Mouse (Mus musculus) heart, adult 11 months (tissue): ENCODE measurements at regions not wholly inside any gene's neighbourhood (a gene's known extent, or its start where the extent isn't known, plus 50 kb on each side); places are given as distances from the start of the nearest gene placed in this dataset.
A peak's percentile ranks its signal among the peaks of the same experiment; 100 is the strongest.

Experiments used
- DNase-seq: peaks from one replicate; pipeline ENCODE4 v3.0.0; 2022

DNA sequence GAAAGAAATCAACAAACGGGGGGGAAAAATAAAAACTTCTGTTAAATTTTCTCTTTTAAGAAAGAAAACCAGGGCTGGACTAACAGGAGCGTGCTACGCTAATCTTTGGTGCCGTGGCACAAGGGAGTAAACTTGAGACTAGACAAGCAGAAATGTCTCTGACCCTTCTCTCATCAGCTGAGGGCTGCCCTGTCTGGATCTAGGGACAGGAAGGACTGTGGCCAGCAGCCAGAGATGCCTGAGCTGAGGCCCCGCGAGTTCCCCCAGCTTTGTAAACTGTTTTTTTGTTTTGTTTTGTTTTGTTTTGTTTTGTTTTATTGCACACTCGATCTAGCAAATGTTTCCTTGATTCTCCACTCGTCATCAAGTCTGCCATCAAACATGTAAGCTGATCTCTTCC is 239.4 kb upstream of the Lrig3 start:
- DNase-seq, result no peak

DNA sequence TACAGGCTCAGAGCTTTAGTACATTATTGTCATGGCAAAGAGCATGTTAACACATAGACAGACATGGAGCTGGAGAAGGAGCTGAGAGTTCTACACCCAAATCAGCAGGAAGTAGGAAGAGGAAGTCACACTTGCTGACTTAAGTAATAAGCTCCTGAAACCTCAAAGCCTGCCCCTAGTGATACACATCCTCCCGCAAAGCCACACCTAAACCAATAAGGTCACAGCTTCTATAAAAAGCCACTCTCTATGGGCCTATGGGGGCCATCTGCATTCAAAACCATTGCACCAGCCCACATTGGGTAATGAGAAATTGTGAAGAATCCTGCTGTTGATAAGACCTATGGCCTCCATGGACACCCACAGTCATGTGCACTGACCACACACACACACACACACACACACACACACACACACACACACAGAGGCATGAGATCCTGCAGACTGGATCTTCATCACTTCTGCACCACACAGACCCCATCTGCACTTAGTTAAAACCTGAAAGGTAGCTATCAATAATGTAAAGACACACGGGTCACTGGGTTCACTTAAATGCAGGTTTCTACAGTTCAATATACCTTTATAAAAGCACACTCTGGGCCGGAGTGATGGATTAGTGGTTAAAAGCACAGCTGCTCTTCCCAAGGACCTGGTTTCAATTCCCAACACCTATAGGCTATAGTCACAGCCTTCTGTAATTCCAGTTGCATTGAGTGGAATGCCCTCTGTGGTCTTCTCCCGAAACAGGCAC is 230.0 kb upstream of the Lrig3 start:
- no peak for DNase-seq

DNA sequence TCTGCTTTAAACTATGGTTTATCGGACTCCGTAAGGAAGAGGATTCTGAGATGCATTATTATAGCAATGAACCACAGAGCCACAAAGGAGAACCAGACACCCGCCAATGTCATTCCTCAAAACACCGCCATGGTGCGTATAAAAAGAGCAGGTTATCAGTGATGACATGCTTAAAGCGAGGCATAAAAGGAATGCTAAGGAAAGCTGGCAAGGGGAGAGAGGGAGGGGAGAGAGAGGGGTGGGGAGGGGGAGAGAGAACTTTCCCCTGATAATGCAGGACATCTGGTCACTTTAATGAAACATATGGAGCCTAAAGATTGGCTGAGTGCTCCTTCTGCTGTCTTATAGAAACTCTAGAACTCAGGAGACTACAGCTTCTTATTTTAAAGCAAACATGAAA is 222.8 kb upstream of the Lrig3 start:
- no peak for DNase-seq

DNA sequence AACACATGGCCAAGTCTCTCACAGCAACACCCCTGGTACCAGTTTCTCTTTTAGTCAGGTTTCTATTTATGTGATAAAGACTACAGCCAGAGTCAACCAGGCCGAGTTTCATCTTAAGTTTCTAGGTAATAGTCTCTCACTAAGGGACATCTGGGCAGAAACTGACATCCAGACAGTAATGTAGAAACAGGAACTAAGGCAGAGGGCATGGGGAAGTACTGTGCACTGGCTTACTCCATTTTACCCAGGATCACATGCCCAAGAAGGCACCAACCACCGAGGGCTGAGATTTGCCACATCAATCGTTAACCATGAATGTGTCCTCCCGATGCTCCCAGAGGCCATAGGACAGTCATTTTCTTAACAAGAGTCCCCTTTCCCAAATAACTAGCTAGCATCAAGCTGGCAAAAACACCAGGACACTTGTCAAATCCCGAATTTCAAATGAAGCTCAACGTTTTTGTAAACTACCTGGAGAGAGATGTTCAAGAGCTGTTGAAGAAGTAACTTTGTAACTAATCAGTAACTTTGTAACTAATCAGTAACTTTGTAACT is 216.9 kb upstream of the Lrig3 start:
- DNase-seq, result no peak

DNA sequence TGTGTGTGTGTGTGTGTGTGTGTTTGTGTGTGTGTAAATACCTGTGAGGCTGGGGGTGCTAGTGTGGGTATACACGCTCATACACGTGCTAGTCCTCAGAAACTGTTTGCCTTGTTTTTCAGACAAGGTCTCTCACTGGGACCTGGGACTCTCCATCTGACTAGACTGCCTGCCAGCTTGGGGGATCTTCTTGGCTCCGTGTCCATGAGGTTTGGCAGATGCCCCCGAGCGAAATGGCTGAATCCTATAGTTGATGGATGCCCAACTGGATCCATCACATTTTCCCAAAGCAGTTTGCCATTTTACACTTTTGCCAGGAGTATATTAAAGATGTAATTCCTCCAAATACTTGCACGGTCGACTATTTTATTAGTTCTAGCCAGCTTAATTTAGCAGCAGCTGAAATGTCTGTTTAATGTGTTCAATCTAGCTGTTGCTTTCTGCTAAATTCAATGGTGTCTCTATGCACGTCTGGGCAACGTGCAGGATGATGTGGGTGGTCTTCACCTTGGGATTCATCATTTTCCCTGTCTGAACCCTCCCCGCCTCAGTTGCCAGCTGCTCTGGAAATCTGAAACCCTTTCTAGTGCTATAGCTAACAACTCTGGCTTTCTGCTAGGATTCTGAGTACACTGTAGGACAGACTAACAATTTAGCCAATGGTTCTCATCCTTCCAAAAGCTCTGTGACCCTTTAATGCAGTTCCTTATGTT is 213.3 kb upstream of the Lrig3 start:
- peak; percentile 42 for DNase-seq

DNA sequence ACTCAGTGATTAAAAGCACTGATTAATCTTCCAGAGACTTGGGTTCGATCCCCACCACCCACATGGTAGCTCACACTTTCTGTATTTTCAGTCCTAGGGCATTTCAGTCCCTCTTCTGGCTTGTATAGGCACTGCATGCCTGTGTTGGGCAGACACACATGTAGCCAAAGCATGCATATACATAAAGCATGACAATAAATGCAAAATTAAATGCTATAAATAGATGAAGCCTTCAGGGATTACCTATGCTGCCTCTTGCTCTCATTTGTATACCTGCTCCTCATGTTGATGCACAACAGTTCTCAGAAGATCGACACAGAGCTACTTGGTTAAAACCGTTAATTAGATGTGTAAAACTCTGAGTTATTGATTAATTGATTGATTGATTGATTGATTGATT is 206.8 kb upstream of the Lrig3 start:
- DNase-seq, result peak; percentile 22

DNA sequence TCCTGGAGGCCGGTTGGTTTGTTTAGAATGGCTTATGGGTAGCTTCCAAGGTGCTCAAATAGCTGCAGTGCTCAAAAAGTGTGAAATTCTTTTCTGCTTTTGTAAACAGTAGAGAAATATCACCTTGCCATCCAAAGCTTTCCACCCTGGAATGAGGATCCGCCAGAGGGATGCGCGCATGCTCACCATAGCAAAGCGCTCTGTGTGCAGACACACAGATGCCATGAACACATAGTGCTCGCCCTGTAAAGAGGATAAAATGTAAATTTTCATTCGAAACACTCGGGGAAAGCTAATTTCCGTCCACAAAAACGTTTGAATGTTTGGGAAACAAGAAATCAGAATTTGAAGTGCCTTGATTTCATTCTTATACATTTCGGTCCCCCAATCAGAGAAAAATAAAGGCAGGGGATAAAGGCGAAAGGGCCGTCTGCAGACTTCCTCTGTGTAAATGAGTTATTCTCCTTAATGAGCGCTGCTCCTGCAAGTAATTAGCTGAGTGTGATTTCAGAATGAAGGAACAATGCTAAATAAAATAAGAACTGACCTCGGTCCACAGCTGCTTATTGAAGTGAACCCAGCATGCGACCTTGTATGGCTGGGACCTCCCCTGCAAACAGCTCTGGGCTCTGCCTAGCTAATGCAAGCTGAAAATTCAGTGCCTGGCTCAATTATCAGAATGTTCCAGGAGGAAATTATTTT is 203.4 kb upstream of the Lrig3 start:
- peak; percentile 35 for DNase-seq

DNA sequence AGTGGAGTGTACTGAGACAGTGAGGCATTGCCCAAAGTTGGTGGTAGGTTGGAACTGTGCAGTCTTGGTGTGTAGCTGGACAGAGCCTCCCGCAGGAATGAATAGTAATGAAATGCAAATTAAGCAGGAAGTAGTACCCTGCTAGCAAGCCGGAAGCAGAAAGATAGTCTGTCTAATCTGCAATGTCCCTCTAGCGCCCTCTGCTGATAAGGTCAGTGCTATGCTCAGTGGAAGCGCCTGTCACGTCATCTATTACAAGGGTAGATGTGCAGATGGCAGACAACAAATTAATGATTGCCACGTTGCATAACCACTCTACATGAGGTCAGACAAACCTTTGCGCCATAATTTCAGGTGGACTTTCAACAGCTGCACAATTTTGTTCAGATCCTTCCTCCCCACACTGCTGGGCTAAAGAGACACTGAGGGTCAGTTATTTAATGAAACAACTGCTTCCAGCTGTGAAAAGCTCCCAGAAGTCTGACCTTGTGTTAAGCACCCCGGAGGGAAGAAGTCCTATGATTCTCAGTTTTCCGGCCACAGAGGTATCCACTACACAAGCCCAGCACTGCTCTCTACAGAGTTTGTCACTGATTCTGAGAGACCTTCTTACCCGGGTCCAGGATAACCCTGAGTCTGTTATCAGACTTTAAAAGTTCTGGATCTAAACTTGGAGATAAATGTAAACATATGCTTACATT is 201.4 kb upstream of the Lrig3 start:
- peak; percentile 81 for DNase-seq

DNA sequence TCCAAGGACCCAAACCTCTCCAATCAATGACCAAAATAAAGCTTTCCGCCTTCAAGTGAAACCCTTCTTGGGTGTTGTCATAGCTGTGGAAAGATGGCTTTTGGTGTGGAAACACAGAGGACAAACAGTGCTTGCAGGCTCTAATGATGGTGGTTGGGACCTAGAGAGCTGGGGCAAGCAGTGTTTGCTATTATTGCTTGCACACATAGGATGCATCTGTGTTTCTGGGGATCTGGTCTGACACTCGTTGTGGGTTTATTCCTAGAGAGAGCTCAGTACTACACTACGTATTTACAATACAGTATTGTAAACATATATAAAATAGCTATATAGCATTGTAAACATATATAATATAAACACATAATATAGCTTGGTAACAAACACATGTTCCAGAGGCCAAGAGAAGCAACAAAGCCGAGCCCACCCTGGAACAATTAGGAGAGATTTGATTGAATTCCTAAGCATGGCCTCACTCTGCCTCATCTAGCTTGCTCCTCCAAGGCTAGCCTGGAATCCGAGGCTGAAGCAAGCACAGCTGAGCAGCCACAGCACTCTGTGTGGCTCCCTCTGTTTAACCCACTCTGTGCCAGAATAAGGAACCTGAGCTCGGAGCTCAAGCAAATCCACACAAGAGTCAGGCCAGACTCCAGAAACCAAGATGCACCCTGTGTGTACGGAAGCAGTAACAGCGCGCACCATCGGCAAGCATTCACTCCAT is 200.7 kb upstream of the Lrig3 start:
- DNase-seq, result peak; percentile 55

DNA sequence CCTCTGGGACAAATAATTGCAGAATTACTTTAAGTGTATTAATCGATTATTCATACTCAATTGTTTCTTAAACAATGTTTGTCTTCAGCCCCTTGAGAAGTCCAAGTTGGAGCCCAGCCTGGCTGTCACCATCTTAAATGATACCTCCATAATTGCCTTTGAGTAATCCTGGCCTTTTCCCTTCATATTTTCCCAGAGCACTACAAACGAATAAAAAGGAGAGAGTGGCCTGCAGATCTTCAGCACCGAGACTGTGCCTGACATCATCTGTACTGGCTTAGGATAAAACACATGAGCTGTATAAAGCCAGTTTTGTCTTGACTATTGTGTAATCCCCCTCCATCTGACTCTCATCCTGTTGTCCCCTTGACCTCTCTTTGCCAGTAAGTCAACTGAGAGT is 197.7 kb upstream of the Lrig3 start:
- peak; percentile 58 for DNase-seq

DNA sequence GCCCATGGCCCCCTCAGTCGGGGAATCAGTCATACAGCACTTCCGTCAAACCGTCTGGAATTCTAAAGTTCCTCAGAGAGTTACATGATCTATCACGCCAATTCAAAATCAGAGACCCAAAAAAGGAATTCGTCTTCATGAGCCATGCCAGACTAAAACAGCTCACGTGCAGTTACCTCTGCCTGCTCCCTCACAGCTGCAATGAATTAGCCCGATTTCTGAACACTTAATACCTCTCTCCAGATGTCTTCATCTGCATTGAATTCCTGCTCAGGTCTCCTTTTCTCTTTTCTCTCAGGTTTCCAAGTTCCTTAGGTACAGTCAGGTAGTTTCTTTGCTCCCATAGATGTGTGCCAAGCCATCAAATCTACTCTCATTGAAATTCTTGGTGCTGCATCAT is 192.4 kb upstream of the Lrig3 start:
- DNase-seq, result peak; percentile 15

DNA sequence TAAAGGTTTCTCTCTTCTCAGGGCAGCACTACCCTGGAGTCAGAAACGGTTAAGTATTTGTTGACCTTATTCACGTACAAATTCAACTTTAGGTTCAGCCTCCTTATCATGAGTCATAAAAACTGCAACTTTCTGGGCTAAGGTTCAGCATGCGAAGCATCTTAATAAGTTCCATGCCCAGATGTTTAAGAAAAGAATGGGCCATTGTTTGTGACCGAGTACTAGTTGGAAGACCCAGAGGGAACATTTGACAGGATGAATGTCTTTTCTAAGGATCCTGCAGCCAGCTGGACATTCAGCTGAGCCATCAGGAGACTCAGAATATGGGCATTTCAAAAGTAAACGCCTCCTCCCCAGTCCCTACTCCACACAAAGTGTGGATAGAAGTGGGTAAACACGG is 183.5 kb upstream of the Lrig3 start:
- peak; percentile 51 for DNase-seq

DNA sequence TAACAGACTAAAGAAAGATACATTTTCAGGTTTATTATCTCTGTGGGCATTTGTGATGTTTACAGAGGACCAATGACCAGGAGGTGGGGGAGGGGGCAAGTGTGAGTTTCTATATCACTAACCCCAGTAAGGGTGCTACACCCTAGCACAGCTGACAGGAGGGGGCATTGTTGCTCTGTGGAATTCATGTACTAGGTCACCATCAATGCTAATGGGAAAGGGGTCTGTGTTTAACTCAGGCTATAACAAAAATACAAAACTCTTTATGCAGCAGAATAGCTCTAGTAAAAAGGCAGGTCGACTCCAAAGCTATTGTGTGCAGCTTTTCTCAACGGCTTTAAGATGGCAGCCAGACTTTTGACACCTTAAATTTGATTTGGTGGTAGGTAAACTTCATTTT is 181.1 kb upstream of the Lrig3 start:
- peak; percentile 40 for DNase-seq

DNA sequence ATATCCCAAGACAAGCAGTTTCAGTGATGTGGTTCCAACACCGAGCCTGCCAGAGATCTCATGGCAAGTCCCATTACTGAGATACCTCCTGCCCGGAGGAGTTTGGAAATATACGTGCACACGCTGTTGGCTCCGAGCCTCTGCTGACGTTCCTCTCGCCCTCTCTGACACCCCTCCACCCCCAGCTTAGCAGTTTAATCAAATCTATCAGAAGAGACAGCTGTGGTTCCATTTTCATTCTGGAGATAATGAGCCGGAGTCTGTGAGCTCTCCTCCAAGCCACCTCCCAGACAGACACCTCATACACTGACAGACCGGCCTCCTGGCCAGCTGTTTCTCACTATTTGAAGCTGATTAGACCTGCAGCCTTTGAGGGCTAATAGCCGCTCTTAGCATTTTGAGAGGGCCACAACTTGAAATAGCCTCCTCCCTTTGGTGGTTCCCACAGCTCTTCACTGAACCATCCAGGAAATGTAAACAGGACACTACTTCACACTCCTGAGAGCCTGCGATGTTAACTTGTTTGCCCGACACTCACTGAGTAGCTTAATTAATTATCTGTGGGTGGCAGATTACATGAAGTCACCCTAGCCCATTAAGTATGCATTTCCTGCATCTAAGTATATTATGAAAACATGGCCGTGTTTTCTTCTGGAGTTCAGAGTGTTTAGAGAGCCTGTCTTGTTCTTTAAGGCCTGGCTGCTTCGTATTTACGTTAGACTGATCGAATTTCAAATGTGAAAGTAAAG is 180.3 kb upstream of the Lrig3 start:
- DNase-seq, result peak; percentile 80

DNA sequence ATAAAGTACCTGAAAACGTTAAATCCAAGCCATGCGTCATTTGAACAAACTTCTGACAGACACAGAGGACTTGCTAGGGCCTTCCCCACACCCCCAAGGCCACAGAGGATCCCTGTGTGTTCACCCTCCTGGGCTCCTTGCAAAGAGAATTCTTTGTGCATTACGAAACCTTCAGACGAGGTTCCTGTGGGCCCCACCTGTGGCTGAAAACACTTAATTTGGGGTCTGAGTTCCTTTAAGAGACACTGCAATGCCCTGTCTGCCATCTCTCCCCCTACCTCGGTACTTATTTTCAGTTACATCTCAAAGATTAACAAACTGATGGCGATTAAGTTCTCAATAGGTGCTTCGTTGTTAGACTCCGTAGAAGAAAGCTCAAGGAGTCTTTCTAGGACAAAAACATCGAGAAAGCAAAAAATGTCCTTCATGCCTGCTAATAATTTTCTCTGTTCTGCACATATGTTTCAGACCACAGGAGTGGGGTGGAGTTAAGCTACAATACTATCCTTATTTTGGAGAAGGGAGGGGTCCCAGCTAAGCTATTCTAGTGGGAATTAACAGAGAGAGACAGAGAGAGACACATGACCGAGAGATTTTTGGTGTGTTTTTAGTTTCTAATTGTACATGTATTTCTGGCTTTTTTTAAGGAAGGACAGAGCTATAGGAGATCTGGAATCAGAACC is 179.6 kb upstream of the Lrig3 start:
- DNase-seq, result peak; percentile 61

DNA sequence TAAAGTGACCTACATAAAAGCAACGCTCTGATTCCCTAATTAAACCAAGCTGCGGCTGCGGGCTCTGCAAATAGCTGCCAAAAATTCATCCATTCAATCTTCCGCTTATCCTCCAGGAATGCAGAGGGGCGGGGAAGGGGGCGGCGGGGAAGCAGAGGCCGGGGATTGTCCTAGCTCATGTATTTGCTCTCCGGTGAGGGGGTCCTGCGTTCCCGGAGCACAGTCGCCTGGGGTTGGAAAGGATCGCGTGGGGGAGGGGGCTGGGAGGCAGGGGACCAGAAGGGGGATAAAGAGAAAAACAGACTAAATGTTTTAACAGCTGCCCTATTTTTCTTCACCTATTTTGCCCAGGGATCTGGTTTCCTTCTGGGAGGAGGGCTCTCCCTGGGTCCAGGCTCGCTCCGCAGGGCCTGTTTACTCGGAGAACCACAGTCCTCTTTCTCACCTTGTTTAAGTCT is 179.1 kb upstream of the Lrig3 start:
- DNase-seq, result peak; percentile 74

DNA sequence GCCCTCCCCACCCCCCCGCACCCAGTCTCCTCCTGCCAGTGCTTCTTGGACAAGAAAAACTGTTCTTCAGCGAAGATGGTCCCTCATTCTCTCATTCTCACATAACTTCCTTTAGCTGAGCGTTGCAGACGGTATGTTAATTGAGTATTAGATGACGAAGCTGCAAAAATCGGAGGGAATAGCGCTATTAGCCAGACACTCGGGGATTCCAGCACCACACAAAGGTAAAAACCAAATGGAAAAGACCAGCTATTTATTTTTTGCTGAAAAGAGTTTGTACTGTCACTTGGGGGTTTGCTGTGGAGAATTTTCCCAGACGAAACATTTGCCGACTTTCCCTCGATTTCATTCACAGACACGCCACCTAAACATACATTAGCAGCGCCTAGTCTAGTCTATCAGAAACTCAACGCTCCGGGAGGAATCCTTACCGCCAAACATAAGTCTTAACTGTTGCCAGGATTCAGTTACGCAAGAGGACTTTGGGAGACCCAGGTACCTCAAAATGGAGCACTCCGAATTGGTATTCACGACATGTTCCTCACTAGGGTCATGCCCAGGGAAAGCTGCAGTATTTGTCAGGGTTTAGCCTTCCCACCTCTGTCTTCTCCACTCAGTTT is 178.4 kb upstream of the Lrig3 start:
- peak; percentile 58 for DNase-seq

DNA sequence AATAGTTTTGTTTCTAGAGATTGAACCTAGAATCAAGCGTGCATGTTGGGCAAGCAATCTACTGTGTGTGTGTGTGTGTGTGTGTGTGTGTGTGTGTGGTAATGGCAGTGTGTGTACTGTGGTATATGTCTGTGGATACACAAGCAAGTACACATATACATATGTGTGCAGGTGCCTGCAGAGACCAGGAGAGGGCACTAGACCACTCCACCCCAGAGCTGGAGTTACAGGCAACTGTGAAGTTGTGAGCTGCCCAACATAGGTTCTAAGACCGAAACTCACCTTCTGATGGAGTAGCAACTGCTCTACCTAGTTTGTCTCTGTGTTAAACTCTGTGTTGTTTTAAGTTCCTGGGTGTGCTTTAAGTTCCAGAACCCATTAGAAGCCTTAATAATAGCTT is 177.7 kb upstream of the Lrig3 start:
- DNase-seq, result peak; percentile 34

DNA sequence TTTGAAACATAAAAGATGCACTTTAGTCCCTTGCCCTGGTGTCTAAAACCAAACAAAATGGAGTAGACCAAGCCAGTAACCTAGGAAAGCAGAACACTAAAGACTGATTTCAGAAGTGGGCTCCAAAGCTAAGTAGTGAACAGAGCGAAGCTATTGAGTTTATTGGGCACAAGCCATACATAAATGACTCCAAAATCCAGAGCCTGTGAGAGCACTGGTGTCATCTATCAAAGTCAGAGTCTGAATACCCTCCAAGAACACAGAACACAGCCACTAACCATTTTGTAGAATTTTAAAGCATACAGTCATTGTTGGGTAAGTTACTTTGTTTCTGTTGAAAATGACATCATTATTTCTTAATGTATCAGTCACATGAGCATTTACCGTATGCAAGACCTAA is 175.0 kb upstream of the Lrig3 start:
- DNase-seq, result no peak

DNA sequence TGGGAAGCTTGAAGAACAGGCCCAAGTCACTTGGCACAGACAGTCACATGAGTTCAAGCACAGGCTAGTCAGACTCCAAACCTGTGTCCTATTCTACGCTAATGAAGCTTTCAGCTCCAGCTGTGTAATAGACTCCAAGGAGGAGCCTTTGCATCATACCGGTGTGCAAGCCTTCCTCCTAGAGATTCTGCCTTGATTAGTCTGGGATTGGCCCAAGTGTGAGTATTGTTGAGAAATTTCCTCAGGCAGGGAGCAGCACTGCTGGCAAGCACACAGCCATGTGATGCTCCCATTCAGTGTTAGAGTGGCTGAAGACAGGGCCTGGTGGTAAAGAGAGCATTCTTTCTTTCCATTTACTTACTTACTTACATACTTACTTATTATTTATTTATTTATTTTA is 171.5 kb upstream of the Lrig3 start:
- DNase-seq, result no peak
